Mouse (Mus musculus) limb, embryonic 12.5 days (tissue): ENCODE data around the gene Zmynd11. TPM values are rescaled to one million over a fixed set of nuclear protein-coding genes. Genes with fewer than 3 reads are reported as not detected.

Experiments
- ATAC-seq: fragments of 200-750 bp; cut with Nextera tagmentation; 2 replicates; pipeline ENCODE4 v1.8.0; 2017; ENCODE audit warnings: low read depth, moderate TSS enrichment; ENCODE audit not compliant: insufficient number of reproducible peaks, insufficient read depth, low FRiP score, low TSS enrichment
- H3K27ac ChIP-seq: fragments of 300-500 bp; sonication (generic); 2 replicates; pipeline ENCODE4 v1.5.1; 2016; ENCODE audit warnings: mild to moderate bottlenecking, moderate library complexity
- H3K27me3 ChIP-seq: fragments of 300-500 bp; sonication (generic); 2 replicates; pipeline ENCODE4 v1.6.1; 2016; ENCODE audit warnings: mild to moderate bottlenecking, moderate library complexity
- H3K36me3 ChIP-seq: fragments of 300-500 bp; sonication (generic); 2 replicates; pipeline ENCODE4 v1.6.1; 2016; ENCODE audit warnings: mild to moderate bottlenecking, moderate library complexity
- H3K4me1 ChIP-seq: fragments of 300-500 bp; sonication (generic); replicated peaks from 2 replicates; pipeline ENCODE4 v1.6.1; 2016
- H3K4me2 ChIP-seq: fragments of 300-500 bp; sonication (generic); 2 replicates; pipeline ENCODE4 v1.6.1; 2016; ENCODE audit warnings: mild to moderate bottlenecking, moderate library complexity
- H3K4me3 ChIP-seq: fragments of 300-500 bp; sonication (generic); replicated peaks from 2 replicates; pipeline ENCODE4 v1.5.1; 2016; ENCODE audit warnings: mild to moderate bottlenecking
- H3K9ac ChIP-seq: fragments of 300-500 bp; sonication (generic); replicated peaks from 2 replicates; pipeline ENCODE4 v1.6.1; 2016; ENCODE audit warnings: mild to moderate bottlenecking, moderate library complexity
- H3K9me3 ChIP-seq: fragments of 300-500 bp; sonication (generic); 2 replicates; pipeline ENCODE4 v1.6.1; 2016; ENCODE audit warnings: mild to moderate bottlenecking, moderate library complexity
- WGBS: fragments of 180-500 bp; shearing (Covaris S2); methylation state at CpG from one replicate; pipeline ENCODE4 v1.1.7; 2016; 5-methylcytosine and 5-hydroxymethylcytosine counted together
- polyA plus RNA-seq: library from polyadenylated mRNA; unstranded; fragments of >200 nt; fragmentation: Nextera tagmentation; extraction: Ambion mirVana; gene quantifications from 2 replicates; pipeline ENCODE4 v1.2.1, GENCODE M21; 2016

Zmynd11 gene
- polyA plus RNA-seq: 125 TPM in 2 replicates

DNA sequence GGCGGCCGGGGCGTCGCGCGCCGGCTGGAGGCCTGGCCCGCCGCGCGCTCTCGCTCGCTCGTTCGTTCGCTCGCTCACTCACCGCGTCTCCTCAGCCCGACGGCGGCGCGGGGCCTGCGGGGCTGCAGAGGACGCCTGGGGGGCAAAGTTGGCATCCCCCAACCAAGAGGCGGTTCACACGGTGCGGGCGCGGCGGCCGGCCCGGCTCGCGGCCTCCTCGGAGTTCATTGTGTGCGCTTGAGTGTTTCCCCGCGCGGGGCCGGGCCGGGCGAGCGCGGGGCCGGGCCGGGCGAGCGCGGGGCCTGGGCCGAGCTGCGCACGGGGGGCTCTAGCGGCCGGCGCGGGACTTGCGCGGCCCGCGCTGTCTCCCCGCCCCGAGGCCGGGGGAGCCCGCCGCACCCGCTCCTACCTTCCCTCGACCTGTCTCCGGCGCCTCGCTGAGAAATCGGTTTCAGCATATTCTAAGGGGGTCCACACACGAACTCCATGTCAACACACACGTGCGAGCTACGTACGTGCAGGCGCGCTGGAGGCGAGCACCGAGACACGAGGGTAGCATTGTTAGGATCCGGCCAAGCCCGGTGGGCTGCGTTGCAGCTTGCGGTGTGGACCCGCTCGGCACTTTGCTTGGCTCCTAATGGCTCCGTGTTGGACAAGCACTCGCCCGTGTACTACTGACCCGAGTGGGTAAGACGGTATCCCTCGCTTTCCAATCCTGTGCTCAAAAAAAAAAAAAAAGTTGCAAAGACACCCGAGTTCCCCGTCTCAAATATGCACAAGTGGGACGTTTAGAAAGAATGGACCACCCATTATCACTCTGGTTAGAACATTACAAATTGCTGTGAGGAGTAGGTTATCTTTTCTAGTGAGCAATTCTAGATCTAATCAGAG, at the start of gene Zmynd11:
Gene Zmynd11, minus strand, starts transcription at position 685 of the 891 bp plus-strand sequence.
- Histone ChIP-seq H3K4me2 (peak within 1 kb of the TSS; percentile 70), H3K9me3 (no peaks in the 10 kb centered on the region), H3K36me3 (no peaks in the 10 kb centered on the region), H3K27me3 (no peaks in the 10 kb centered on the region), H3K4me1 (peaks cover 43% of the 10 kb centered on the region), H3K4me3 (peak within 1 kb of the TSS; percentile 92), H3K9ac (peak within 1 kb of the TSS; percentile 99), H3K27ac (peak within 1 kb of the TSS; percentile 100)
- ATAC-seq: peak; percentile 83
- under 1% methylated on average over 85 of the region's 98 CpGs for WGBS

DNA sequence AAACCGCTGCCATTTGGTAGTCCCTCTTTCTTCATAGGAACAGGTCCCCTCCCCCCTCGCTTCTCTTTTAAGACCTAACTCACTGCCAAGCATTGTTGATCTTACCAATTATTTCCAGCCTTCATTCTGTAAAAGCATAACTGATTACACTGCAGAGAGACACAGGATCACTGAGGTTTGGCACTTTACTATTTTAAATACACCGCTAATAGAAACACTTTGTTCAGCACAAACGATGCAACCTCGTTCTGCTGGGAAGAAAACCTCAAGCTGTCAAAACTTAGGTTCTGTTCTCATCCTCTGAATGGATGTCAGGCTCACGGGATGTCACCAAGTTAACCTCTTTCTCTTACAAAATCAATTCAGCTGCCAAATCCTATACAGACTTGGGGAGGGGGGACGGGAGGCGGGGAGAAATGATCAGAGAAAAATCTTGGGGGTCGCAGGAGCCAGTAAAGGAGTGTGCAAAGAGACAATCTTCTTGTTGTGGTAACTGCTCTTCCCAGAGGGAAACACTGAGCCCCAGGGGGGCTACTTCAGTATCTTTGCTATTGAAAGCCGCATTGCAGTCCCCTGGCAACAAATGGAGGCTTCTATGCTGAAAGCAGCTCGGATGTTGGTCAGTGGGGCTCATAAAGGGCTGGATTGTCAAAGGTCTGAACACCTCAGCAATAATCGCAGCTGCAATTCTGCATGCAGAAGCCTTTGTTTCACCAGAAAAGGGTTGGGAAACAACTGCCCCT, 30.9 kb upstream of the Zmynd11 start:
- Histone ChIP-seq H3K9me3 (no peaks in the 10 kb centered on the region), H3K36me3 (no peaks in the 10 kb centered on the region), H3K4me1 (peaks cover 7% of the 10 kb centered on the region; the same call in 1 of the 2 replicates), H3K9ac (peak overlapping the region; percentile 42), H3K4me3 (peak overlapping the region; percentile 24), H3K4me2 (peak overlapping the region; percentile 56), H3K27ac (no peak overlapping the region), H3K27me3 (no peaks in the 10 kb centered on the region)
- no peak for ATAC-seq
- 11% methylated on average over 12 of the region's 12 CpGs for WGBS

DNA sequence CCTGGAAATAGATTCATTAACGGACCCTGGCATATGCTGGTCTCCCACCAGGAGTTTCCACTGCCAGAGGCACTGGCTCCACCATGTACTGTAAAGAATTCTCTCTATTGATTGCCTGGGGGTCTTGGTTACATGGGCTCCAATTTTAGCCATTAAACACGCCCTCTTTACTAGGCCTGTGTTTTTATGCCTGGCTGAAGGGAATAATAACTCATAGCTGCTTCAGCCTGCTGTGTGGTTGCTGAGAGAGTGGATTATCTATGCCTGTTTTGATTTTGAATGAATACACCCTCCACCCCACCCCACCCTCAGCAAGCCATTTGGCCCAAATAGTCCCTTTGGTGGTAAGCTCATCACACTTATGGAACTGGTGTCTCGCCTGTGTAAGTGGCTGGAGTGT, 20.9 kb upstream of the Zmynd11 start:
- Histone ChIP-seq H3K4me2 (no peak overlapping the region), H3K27ac (no peak overlapping the region), H3K36me3 (no peaks in the 10 kb centered on the region), H3K9ac (no peak overlapping the region), H3K4me3 (no peak overlapping the region), H3K4me1 (no peaks in the 10 kb centered on the region), H3K9me3 (no peaks in the 10 kb centered on the region), H3K27me3 (no peaks in the 10 kb centered on the region)
- WGBS: 57% methylated on average over 3 of the region's 3 CpGs
- no peak for ATAC-seq

DNA sequence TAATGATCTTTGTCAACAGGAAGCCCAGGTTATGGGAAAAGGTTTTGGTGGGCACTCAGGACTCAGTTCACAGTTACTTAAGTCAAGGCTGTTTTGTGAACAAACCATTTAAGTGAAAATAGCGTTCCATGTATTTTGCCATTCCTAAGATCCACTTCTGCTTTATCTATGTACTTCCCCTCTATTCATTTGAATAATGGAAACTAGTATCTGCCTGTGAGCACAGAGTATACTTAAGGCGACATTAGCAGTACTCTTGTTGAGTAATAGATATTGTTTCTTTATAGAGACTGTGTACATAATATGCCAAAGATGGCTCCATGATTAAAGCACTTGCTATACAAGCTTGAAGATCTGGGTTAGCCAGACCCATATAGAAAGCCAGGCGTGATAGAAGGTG, 18.6 kb upstream of the Zmynd11 start:
- no peak for ATAC-seq

DNA sequence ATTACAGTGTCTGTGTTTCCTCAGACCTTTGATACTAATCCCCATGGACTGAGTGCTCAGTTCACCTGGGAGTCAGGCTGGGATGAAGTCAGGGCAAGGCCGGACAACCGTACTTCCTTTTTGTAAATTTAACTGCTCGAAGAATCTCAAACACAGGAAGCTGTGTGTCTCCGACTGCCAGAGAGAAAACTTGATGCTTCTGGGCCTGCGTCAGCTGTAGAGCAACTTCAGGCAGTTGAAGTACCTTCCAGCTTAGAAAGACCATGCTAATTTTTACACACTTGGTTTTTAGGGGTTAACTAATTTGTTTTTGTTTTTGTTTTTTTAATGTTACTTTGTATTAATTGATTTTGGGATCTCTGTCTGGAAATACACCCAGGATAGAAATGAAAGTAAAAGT, 10.8 kb upstream of the Zmynd11 start:
- H3K9ac ChIP-seq: no peak overlapping the region
- ATAC-seq: no peak
- WGBS: 57% methylated on average over 5 of the region's 5 CpGs
- H3K27ac ChIP-seq: no peak overlapping the region
- H3K4me1 ChIP-seq: no peaks in the 10 kb centered on the region
- H3K27me3 ChIP-seq: no peaks in the 10 kb centered on the region
- no peaks in the 10 kb centered on the region for H3K36me3 ChIP-seq
- no peak overlapping the region for H3K4me2 ChIP-seq
- no peak overlapping the region for H3K4me3 ChIP-seq
- no peaks in the 10 kb centered on the region for H3K9me3 ChIP-seq

More for the DNA sequence above, 18.6 kb upstream of the Zmynd11 start:
- Histone ChIP-seq H3K4me2 (no peak overlapping the region), H3K27me3 (no peaks in the 10 kb centered on the region), H3K9me3 (no peaks in the 10 kb centered on the region), H3K36me3 (no peaks in the 10 kb centered on the region), H3K27ac (no peak overlapping the region), H3K9ac (no peak overlapping the region), H3K4me1 (no peaks in the 10 kb centered on the region), H3K4me3 (no peak overlapping the region)
- WGBS: 87% methylated on average over 3 of the region's 3 CpGs

DNA sequence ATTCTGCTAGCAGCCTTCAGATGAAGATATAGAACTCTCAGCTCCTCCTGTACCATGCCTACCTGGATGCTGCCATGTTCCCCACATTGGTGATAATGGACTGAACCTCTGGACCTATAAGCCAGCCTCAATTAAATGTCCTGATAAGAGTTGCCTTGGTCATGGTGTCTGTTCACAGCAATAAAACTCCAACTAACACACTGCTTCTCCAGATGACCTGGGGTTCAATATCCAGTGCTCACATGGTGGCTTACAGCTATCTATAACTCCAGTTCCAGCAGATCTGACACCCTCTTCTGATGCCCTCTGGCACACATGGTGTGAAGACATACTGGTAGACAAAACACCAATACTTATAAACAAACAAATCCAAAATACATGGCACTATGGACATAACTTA, 8.9 kb upstream of the Zmynd11 start:
- H3K4me2 ChIP-seq: no peak overlapping the region
- no peak for ATAC-seq

DNA sequence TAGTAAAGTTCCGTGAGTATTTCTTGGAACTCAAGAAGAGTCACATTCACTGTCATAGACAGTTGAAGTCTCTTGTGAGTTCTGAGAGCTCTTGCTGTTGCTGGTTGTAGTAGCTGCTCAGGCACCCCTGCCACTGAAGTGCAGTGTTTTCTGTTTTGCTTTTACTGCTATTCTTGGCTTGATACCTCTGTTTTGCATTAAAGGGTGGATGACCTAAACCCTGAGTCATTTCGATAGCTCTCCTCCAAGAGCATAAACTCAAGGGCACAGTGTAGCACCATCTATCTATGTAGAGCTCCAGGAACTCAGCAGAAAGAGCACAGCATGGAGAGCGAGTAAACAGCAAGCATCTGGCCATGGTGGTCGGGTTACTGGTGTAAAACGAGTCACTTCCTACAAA, 2.1 kb upstream of the Zmynd11 start:
- Histone ChIP-seq H3K4me2 (0 out of 2 replicates have a peak overlapping the region, but pooled peaks have one; percentile 1), H3K4me3 (no peak overlapping the region), H3K27ac (no peak overlapping the region), H3K36me3 (no peaks in the 10 kb centered on the region), H3K4me1 (peaks cover 30% of the 10 kb centered on the region), H3K9me3 (no peaks in the 10 kb centered on the region), H3K27me3 (no peaks in the 10 kb centered on the region), H3K9ac (no peak overlapping the region)
- no peak for ATAC-seq
- WGBS: 29% methylated on average over 5 of the region's 5 CpGs

More for the DNA sequence above, 8.9 kb upstream of the Zmynd11 start:
- Histone ChIP-seq H3K36me3 (no peaks in the 10 kb centered on the region), H3K4me1 (no peaks in the 10 kb centered on the region), H3K9me3 (no peaks in the 10 kb centered on the region), H3K9ac (no peak overlapping the region), H3K4me3 (no peak overlapping the region), H3K27ac (no peak overlapping the region), H3K27me3 (no peaks in the 10 kb centered on the region)

DNA sequence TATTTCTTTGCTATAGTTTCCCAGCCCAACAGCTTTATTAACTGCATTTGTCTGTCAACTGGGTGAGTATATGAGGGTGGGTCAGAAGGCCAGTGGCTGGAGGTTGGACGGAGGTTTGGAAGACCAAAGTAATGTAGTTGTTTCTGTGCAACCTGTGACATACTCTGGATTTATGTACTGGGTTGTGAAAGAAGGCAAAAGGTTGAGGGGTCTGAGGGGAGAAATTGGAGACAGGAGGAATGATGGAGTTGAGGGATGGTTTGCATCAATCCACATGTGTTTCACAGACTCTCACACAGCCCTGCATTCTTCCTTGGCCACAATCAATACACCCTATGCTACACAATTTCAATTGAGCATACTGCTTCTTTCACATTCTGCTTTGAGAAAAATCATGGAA, 1.4 kb upstream of the Zmynd11 start:
- Histone ChIP-seq H3K27me3 (no peaks in the 10 kb centered on the region), H3K36me3 (no peaks in the 10 kb centered on the region), H3K9ac (no peak overlapping the region), H3K9me3 (no peaks in the 10 kb centered on the region), H3K4me3 (no peak overlapping the region), H3K27ac (no peak overlapping the region), H3K4me2 (peak overlapping the region; percentile 70; the same call in 1 of the 2 replicates), H3K4me1 (peaks cover 37% of the 10 kb centered on the region)
- ATAC-seq: no peak
- 28% methylated on average over 1 of the region's 1 CpGs for WGBS

DNA sequence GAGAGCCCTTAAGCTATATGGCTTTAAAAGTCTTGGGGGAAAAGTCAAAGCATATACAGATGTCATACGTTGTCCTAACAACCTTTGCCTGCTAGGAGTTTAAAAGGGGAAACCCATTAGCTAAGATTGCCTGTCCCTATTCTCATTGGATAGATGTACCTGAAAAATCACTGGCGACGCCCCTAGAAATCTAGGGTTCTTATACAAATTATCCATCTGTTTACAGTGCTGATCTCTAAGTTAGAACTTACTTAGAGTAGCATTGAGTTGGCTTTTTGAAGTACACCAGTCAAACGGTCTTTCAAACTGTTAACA, 364 bp upstream of the Zmynd11 start:
- peaks cover 43% of the 10 kb centered on the region for H3K4me1 ChIP-seq
- WGBS: 2% methylated on average over 4 of the region's 4 CpGs
- no peaks in the 10 kb centered on the region for H3K36me3 ChIP-seq
- peak overlapping the region; percentile 70 for H3K4me2 ChIP-seq
- no peaks in the 10 kb centered on the region for H3K27me3 ChIP-seq
- no peak for ATAC-seq
- H3K9me3 ChIP-seq: no peaks in the 10 kb centered on the region
- H3K27ac ChIP-seq: peak overlapping the region; percentile 100
- peak overlapping the region; percentile 99 for H3K9ac ChIP-seq
- H3K4me3 ChIP-seq: peak overlapping the region; percentile 92

DNA sequence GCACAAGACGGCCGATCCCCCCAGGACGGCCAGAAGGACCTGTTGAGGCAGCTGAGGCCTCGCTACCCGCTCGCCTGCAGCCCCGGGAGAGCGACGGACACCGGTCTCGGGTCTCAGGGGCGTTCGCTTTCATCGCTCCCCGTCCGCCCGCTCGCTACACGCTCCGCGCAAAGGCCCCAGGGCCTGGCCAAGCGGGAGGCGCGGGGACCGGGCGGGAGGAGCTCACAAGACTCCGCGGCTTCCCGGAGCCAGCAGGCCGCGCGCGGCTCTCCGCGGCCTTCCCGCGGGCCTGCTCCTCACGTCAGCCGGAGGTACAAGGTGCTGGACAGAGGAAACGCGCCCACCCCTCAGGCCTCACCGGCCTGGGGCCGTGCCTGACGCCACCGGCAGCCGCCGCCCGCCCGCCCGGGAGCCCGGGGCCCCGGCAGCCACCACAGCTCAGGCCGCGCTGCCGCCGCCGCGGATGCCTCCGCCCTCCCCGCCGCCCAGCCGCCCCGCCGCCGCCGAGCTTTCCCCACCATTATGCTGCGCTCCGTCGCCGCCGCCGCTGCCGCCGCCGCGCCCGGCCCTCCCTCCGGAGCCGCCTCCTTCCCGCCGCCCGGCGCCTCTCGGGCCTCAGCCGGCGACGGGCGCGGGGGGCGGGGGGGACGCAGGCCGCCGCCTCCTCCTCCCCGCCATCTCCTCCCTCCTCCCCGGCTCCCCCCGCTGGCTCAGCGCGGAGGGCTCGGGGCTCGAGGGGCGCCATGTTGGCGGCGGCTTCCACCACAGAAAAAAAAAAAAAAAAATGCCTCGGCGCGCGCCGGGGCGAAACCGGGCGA, 1.1 kb downstream of the Zmynd11 start:
- H3K9ac ChIP-seq: peak overlapping the region; percentile 99
- peaks cover 43% of the 10 kb centered on the region for H3K4me1 ChIP-seq
- 1% methylated on average over 54 of the region's 111 CpGs for WGBS
- H3K36me3 ChIP-seq: no peaks in the 10 kb centered on the region
- peak overlapping the region; percentile 100 for H3K27ac ChIP-seq
- peak; percentile 47 for ATAC-seq
- no peaks in the 10 kb centered on the region for H3K27me3 ChIP-seq
- H3K4me3 ChIP-seq: peak overlapping the region; percentile 92
- peak overlapping the region; percentile 70 for H3K4me2 ChIP-seq
- no peaks in the 10 kb centered on the region for H3K9me3 ChIP-seq
